Mouse (Mus musculus): ENCODE measurements around the gene Mob2. TPM values are rescaled to one million over a fixed set of nuclear protein-coding genes. Genes with fewer than 3 reads are reported as not detected.

Mob2 gene
- polyA plus RNA-seq, 1 experiment from 2014 or later = 77.2 TPM

DNA sequence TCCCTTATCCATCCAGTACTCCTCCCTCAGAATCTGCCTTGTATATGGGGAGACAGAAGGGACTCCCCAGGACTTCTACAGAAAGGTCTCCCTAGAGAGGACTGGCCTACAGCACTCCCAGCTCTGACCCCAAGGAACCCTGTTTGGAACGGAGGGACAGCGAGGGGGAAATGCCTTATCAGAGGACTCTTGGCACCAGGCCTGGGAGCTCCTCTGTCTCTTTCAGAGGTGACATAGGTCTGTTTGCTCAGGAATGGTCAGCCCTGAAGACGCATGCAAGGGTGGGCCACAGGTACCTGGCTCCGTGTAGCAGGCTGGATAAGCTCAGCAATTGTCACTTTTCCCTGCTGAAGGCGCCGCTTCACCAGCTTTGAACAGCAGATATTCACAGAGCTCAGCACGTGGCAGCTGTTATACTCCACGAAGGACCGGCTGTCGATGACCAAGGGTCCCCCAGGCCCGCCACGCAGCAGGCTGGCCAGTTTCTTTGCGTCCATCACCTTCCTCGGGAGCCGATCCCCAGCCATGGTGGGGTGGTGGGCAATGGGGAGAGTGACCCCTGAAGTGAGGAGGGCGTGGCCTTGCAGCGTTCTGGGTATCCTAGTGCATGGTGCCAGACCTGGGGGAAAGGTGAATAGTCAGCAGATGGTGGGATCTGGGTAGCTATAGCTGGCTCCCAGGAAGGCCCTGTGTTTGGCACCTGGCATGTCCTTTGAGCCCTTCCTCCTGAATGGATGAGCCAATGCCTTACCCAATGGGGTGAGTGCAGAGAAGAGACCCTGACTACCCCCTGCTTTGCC is 29.0 kb upstream of the Mob2 start:
- Histone ChIP-seq H3K27me3 (ENCODE audit: insufficient read depth, low read length) (peaks cover 27% of the 10 kb centered on the region), H3K9me3 (ENCODE audit: low read length) (no peaks in the 10 kb centered on the region), H3K27ac (ENCODE audit: low read length) (no peak overlapping the region), H3K4me2 (replicated peaks; ENCODE audit: low read depth, low read length) (no peak overlapping the region), H3K4me1 (ENCODE audit: insufficient read depth, low read length) (peaks cover 16% of the 10 kb centered on the region), H3K9ac (replicated peaks; ENCODE audit: low read length) (no peak overlapping the region), H3K4me3 (ENCODE audit: low read length) (no peak overlapping the region), H3K36me3 (ENCODE audit: insufficient read depth, low read length) (no peaks in the 10 kb centered on the region)
- no peak for ATAC-seq (ENCODE audit: low FRiP score, low TSS enrichment)
- WGBS = 61% methylated on average over 17 of the region's 17 CpGs

DNA sequence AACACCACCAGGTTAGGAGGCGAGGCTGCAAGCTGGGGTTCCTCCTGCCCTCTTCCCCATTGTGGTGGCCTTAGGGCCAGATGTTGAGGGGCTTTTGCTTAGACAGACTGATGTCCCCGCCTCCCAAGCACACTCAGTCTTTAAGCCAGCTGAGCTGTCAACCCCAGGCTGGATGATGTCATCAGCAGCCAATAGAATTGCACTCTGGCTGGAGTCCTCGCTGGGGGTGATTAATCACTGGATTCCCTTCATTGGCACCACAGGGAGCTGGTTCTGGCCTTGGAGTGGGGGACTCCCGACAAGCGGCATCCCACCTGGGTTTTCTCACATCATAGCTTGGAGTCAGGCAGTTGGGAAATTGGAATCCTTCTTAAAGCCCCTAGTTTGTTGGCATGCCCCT is 28.0 kb upstream of the Mob2 start:
- H3K4me1 ChIP-seq (ENCODE audit: insufficient read depth, low read length) = peaks cover 13% of the 10 kb centered on the region
- no peak overlapping the region for H3K4me3 ChIP-seq (ENCODE audit: low read length)
- H3K27ac ChIP-seq (ENCODE audit: low read length) = no peak overlapping the region
- H3K9me3 ChIP-seq (ENCODE audit: low read length) = no peaks in the 10 kb centered on the region
- peaks cover 21% of the 10 kb centered on the region for H3K27me3 ChIP-seq (ENCODE audit: insufficient read depth, low read length)
- H3K4me2 ChIP-seq (replicated peaks; ENCODE audit: low read depth, low read length) = no peak overlapping the region
- peak; percentile 46; the same call in 1 of the 2 replicates for ATAC-seq (ENCODE audit: low FRiP score, low TSS enrichment)
- whole genome bisulfite sequencing = 12% methylated on average over 5 of the region's 5 CpGs
- no peak overlapping the region for H3K9ac ChIP-seq (replicated peaks; ENCODE audit: low read length)
- H3K36me3 ChIP-seq (ENCODE audit: insufficient read depth, low read length) = no peaks in the 10 kb centered on the region

DNA sequence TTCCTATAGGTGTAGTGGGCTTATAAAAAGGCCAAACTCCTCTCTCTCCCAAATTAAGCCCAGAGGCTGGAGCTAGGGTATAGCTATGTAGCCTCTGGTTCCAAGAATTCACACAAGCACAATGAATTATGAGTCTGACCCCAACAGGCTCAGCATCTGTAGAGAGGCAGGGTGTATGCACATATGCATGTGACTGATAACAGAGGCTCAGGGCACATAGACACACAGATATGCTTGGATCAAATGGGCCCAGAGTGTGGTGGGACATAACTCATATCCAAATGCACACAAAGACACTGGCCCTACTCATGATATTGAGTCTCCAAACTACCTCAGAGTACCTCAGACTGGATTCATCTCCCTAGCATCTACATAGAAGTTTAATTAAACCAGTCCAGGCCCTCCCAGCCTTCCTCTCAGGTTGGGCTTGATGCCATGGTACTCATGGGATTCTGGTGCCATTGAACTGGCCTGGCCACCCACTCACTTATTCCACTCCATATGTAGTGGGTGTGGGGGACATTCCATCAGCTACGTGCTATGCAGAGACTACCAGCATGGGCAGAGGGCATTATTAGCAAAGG is 26.3 kb upstream of the Mob2 start:
- no peak for ATAC-seq (ENCODE audit: low FRiP score, low TSS enrichment)
- Histone ChIP-seq H3K27me3 (ENCODE audit: insufficient read depth, low read length) (peaks cover 22% of the 10 kb centered on the region), H3K4me3 (ENCODE audit: low read length) (no peak overlapping the region), H3K4me1 (ENCODE audit: insufficient read depth, low read length) (peaks cover 20% of the 10 kb centered on the region), H3K27ac (ENCODE audit: low read length) (no peak overlapping the region), H3K36me3 (ENCODE audit: insufficient read depth, low read length) (no peaks in the 10 kb centered on the region), H3K9me3 (ENCODE audit: low read length) (no peaks in the 10 kb centered on the region), H3K9ac (replicated peaks; ENCODE audit: low read length) (no peak overlapping the region), H3K4me2 (replicated peaks; ENCODE audit: low read depth, low read length) (no peak overlapping the region)
- 85% methylated on average over 1 of the region's 1 CpGs for WGBS

DNA sequence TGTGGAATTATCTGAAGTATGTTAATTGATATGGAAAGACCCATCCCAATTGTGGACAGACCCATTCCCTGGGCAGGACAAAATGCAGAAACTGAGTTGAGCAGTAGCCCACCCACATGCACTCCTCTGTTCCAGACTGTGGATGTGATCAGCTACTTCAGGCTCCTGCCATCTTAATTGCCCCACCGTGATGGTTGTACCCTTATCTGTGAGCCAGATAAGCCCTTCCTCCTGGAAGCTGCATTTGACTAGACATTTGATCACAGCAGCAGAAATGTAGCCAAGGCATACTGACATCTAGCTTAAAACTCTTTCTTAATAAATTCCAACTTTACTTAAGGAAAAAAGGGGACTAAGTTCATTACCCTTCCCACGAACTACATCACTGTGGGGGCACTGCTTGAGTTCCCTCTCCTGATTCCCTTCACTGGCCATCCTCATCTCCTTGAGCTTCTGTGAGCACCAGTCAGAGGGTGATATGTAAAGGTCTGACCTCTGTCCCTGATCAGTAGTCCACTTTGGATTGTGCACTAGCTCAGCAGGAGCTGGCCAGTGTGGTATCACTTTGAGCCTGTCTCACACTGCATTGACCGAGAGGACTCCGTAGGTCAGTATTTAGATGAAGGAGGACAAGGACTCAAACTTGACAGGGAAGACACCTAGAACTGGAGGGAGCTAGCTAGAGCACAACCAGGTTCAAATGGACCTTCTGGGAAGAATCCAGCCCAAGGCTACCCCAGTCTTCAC is 25.5 kb upstream of the Mob2 start:
- no peak for ATAC-seq (ENCODE audit: low FRiP score, low TSS enrichment)
- Histone ChIP-seq H3K27ac (ENCODE audit: low read length) (no peak overlapping the region), H3K9me3 (ENCODE audit: low read length) (no peaks in the 10 kb centered on the region), H3K27me3 (ENCODE audit: insufficient read depth, low read length) (peaks cover 28% of the 10 kb centered on the region), H3K4me3 (ENCODE audit: low read length) (no peak overlapping the region), H3K4me2 (replicated peaks; ENCODE audit: low read depth, low read length) (no peak overlapping the region), H3K4me1 (ENCODE audit: insufficient read depth, low read length) (peaks cover 22% of the 10 kb centered on the region), H3K36me3 (ENCODE audit: insufficient read depth, low read length) (no peaks in the 10 kb centered on the region), H3K9ac (replicated peaks; ENCODE audit: low read length) (no peak overlapping the region)
- WGBS = 85% methylated on average over 4 of the region's 4 CpGs

DNA sequence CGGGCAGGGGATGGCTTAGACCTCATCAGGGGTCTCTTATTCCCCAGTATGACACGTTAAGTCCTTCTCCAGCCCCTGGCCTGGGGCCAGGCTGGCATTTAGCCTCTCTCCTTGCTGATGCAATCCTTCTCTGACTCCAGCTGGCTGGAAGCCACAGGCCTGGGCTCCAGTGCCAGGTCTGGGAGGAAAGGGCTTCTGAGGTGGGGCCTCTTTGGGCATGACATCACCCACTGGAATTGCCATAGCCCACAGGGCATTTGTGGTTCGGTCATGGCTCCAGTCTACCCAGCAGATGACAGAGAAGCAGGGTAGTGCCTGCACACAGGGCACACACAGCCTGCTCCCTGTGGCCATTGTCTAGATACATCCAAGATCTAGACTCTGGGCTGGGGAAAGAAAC is 24.0 kb upstream of the Mob2 start:
- H3K4me3 ChIP-seq (ENCODE audit: low read length) = no peak overlapping the region
- H3K27ac ChIP-seq (ENCODE audit: low read length) = no peak overlapping the region
- peaks cover 22% of the 10 kb centered on the region for H3K4me1 ChIP-seq (ENCODE audit: insufficient read depth, low read length)
- no peaks in the 10 kb centered on the region for H3K9me3 ChIP-seq (ENCODE audit: low read length)
- H3K9ac ChIP-seq (replicated peaks; ENCODE audit: low read length) = no peak overlapping the region
- WGBS = 52% methylated on average over 3 of the region's 3 CpGs
- H3K27me3 ChIP-seq (ENCODE audit: insufficient read depth, low read length) = peaks cover 39% of the 10 kb centered on the region
- H3K4me2 ChIP-seq (replicated peaks; ENCODE audit: low read depth, low read length) = no peak overlapping the region
- H3K36me3 ChIP-seq (ENCODE audit: insufficient read depth, low read length) = no peaks in the 10 kb centered on the region
- no peak for ATAC-seq (ENCODE audit: low FRiP score, low TSS enrichment)

DNA sequence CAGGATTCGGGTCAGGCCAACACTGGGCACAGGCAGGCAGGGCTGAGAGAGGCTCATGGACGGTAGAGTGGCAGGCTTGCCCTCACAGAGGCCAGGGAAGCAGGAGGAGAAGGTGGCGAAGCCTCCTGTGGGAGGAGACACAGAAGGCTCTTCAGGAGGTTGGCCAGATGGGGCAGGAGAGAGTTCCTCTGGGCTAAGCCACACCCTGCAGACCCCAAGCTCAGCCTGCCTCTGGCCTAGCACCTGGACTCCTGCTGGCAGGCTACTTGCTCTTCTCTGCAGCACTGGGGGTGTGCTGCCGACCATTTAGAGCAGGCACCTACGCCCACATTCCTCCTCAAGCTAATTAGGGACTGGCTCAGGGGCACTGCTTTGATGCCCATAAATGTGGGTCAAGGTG is 23.5 kb upstream of the Mob2 start:
- Histone ChIP-seq H3K4me3 (ENCODE audit: low read length) (no peak overlapping the region), H3K9me3 (ENCODE audit: low read length) (no peaks in the 10 kb centered on the region), H3K9ac (replicated peaks; ENCODE audit: low read length) (no peak overlapping the region), H3K4me1 (ENCODE audit: insufficient read depth, low read length) (peaks cover 22% of the 10 kb centered on the region), H3K27ac (ENCODE audit: low read length) (no peak overlapping the region), H3K36me3 (ENCODE audit: insufficient read depth, low read length) (no peaks in the 10 kb centered on the region), H3K4me2 (replicated peaks; ENCODE audit: low read depth, low read length) (no peak overlapping the region), H3K27me3 (ENCODE audit: insufficient read depth, low read length) (peaks cover 39% of the 10 kb centered on the region)
- WGBS = 26% methylated on average over 5 of the region's 5 CpGs
- ATAC-seq (ENCODE audit: low FRiP score, low TSS enrichment) = 0 out of 2 replicates have a peak, but pooled peaks have one; percentile 22

DNA sequence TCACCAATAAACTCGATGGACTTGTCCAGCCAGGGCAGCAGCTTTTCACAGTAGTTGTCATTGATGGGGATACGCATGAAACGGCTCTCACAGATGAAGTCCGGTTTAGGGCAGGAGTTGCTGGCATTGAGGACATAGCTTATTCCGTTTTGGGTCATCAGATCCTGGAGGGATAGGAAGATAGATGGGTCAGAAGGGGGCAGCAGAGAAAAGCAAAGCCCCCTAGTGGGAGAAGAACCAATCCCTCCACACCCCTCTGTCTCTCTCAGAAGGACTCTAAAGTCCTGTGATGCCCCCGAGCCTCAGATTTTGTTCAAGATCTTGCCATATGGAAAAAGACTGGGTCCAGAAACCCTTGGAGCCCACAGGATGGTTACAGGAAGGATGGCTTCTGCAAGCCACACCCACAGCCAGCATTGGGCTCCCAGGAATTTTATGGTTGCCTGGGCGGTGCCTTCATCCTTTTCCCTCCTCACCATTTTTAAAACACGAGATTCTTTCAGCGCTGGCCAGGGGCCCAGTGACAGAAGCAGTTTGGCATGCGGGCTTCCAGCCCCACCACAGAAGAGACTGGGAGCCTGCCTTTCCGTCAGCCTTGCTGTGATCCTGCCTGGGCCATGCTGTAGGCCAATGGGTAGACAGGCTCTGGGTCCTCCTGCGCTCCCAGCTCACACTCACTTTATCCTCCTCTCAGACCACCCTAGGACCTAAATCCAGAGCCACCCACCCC is 22.9 kb upstream of the Mob2 start:
- ATAC-seq (ENCODE audit: low FRiP score, low TSS enrichment) = no peak
- H3K4me1 ChIP-seq (ENCODE audit: insufficient read depth, low read length) = peaks cover 16% of the 10 kb centered on the region
- H3K27ac ChIP-seq (ENCODE audit: low read length) = no peak overlapping the region
- H3K9ac ChIP-seq (replicated peaks; ENCODE audit: low read length) = no peak overlapping the region
- no peaks in the 10 kb centered on the region for H3K36me3 ChIP-seq (ENCODE audit: insufficient read depth, low read length)
- peaks cover 39% of the 10 kb centered on the region for H3K27me3 ChIP-seq (ENCODE audit: insufficient read depth, low read length)
- no peaks in the 10 kb centered on the region for H3K9me3 ChIP-seq (ENCODE audit: low read length)
- H3K4me3 ChIP-seq (ENCODE audit: low read length) = no peak overlapping the region
- 25% methylated on average over 12 of the region's 12 CpGs for WGBS
- no peak overlapping the region for H3K4me2 ChIP-seq (replicated peaks; ENCODE audit: low read depth, low read length)

DNA sequence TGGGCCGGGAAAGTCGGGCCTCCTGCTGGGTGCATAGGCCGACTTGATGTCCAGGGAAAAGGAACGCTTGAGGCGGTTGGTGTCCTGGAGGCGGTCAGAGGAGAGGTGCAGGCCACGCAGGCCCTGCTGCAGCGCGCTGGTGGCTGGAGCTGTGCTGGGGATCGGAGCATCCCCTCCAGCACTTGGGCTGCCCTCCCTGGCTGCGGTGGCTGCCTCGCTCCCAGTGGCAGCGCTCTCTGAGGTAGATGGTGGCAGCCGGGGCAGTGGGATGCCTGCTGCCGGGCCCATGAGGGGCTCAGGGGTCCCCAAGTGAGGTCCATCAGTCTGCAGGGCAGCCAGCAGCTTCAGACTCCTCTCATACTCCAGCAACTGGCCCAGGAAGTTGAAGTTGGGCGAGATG is 21.7 kb upstream of the Mob2 start:
- no peak for ATAC-seq (ENCODE audit: low FRiP score, low TSS enrichment)
- Histone ChIP-seq H3K36me3 (ENCODE audit: insufficient read depth, low read length) (no peaks in the 10 kb centered on the region), H3K9me3 (ENCODE audit: low read length) (no peaks in the 10 kb centered on the region), H3K9ac (replicated peaks; ENCODE audit: low read length) (peak overlapping the region; percentile 55), H3K4me2 (replicated peaks; ENCODE audit: low read depth, low read length) (peak overlapping the region; percentile 61), H3K27ac (ENCODE audit: low read length) (no peak overlapping the region), H3K4me1 (ENCODE audit: insufficient read depth, low read length) (peaks cover 13% of the 10 kb centered on the region; the same call in 1 of the 2 replicates), H3K27me3 (ENCODE audit: insufficient read depth, low read length) (peaks cover 39% of the 10 kb centered on the region), H3K4me3 (ENCODE audit: low read length) (peak overlapping the region; percentile 44)
- 32% methylated on average over 16 of the region's 16 CpGs for WGBS

DNA sequence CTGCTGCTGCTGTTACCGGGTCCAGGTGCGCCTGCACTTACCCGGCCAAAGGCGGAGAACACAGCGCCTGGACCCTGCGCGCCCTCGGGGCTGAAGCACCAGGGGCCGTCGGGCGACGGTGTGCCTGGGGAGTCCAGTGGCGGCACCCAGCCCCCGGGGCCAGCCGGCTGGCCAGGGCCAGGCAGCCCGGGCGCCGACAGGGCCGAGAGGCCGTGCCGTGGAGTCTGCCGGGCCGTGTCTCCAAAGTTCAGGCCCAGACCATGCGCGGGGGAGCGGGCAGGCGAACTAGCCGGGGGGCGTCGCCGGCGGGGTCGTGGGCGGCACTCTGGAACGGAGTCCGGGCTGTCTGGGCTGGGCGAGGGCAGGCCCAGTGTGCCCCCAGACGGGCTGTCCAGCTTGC is 21.3 kb upstream of the Mob2 start:
- ATAC-seq (ENCODE audit: low FRiP score, low TSS enrichment) = 0 out of 2 replicates have a peak, but pooled peaks have one; percentile 16
- Histone ChIP-seq H3K36me3 (ENCODE audit: insufficient read depth, low read length) (no peaks in the 10 kb centered on the region), H3K27ac (ENCODE audit: low read length) (no peak overlapping the region), H3K4me3 (ENCODE audit: low read length) (peak overlapping the region; percentile 44), H3K27me3 (ENCODE audit: insufficient read depth, low read length) (peaks cover 39% of the 10 kb centered on the region), H3K4me1 (ENCODE audit: insufficient read depth, low read length) (peaks cover 13% of the 10 kb centered on the region; the same call in 1 of the 2 replicates), H3K4me2 (replicated peaks; ENCODE audit: low read depth, low read length) (peak overlapping the region; percentile 61), H3K9ac (replicated peaks; ENCODE audit: low read length) (peak overlapping the region; percentile 55), H3K9me3 (ENCODE audit: low read length) (no peaks in the 10 kb centered on the region)
- 6% methylated on average over 36 of the region's 38 CpGs for WGBS
